Mouse (Mus musculus) adipose tissue, adult 10 weeks (tissue): ENCODE results near the gene Zfp219. TPM values are rescaled to one million over a fixed set of nuclear protein-coding genes. Genes with fewer than 3 reads are reported as not detected.

Experiments used
- polyA plus RNA-seq: library from polyadenylated mRNA; stranded (reverse); fragments of 350-450 nt; fragmentation: Illumina TruSeq; extraction: RNeasy Lipid Tissue Mini Kit (QIAGEN cat#74804); gene quantifications from one replicate; pipeline ENCODE4 v1.2.3, GENCODE M21; 2014; ENCODE audit warnings: low read depth, low replicate concordance

Zfp219 gene
- polyA plus RNA-seq: 41.8 TPM

GRCm38 (mm10) chr14:52020486-52021137 lies at the start of gene Zfp219:
TSS of gene Zfp219 (minus strand) at chr14:52020733.

DNA sequence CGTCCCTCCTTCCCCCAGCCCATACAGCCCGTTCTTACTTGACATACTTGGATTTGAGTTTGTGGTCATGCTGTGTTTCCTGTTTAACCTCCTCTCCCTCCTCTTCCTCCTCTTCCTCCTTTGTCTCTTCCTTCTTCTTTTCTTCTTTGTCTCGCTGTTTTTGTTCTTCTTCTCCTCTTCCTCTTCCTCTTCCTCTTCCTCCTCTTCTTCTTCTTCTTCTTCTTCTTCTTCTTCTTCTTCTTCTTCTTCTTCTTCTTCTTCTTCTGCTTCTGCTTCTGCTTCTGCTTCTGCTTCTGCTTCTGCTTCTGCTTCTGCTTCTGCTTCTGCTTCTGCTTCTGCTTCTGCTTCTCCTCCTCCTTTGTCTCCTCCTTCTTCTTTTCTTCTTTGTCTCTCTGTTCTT lies 21.8 kb upstream of the Zfp219 start, which contains the start of gene Olfr221:
Olfr221 (minus strand) TSS at position 101 of the 400 bp plus-strand sequence.

DNA sequence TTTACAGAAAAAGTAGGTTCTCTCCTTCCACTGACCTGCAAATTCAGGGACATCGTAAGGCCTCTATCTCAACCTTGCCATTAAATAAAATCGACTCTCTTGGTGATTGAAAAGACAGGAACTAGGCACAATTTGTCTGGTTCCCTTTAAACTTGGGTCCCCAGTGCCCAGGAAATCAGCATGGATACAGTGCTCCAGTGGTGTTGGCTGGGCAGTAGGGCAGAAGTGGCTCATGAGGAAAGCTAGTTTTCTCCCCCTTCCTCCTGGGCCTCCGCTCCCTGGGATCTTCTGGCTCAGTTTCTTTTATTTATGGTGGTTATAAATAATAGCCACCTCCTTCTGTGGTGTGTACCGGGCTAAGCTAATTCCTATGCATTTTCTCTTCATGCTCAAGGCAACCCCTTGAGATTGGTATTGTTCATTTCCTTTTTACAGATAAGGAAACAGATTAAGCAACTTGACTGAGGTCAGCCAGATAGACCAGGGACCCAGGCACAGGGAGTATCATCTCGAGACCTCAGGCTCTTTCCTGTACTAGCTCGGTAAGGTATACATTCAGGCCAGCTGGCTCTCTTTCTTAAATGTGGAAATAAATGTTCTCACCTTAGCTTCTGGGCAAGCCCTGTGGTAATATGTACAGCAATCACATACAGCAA lies 5.0 kb downstream of the Zfp219 start, which contains the start of gene Tmem253:
Tmem253 (plus strand) TSS at position 214 of the 656 bp plus-strand sequence.

DNA sequence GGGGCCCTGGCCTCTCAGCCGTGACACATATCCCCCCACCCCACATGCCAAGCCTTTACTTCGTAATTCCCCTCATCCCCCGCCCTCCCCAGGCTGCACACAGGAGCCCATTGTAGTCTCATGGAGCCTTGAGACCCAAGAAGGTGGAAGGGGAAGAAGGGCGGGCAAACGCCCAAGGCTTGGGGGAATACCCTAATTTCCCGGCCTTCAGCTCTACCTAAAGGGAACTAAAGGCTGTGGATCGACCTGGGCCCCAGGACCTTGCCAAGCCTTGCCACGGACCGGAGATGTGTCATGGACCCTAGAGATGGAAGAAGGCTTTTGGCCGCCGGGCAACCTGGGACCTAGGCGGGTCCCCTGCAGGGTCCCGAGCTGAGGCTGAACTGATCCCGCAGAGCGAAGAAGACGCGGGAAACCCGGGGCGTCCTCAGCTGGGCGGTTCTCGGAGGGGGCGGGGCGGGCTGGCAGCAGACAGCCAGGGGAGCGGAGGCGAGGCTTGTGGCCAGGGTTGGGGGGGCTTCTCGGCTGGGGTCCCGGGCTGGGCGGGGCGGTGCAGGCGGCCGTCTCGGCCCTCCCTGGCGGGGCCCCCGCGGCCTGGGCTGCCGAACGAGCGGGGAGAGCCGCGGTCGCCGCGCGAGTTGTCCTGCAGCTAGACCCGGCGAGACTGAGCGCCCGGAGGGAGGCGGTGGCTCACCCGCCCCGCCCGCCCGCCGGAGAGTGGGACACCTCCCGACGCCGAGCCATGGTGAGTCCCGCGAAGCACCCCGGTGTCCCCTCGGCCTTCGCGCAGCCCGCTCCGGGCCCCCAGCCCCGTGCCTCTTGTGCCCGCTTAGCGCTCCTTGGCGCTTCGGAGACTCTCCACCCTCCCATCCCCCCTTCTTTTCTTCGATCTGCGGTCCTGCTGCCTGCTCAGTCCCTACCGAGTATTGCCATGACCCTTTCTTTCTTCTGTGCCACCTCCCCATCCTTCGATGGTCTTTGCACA lies 36.0 kb downstream of the Zfp219 start, which contains the start of gene Arhgef40:
Arhgef40 (plus strand) TSS at position 473 of the 985 bp plus-strand sequence.

Other genes with a start within 250 kb of the Zfp219 start
- gene Ang4, start 247.1 kb downstream of the Zfp219 start, polyA plus RNA-seq: not detected
- not detected for gene AY358078, start 220.7 kb downstream of the Zfp219 start, polyA plus RNA-seq
- gene Ear6, start 167.0 kb downstream of the Zfp219 start, polyA plus RNA-seq: not detected
- gene Mettl17, start 135.9 kb downstream of the Zfp219 start, polyA plus RNA-seq: 20.3 TPM
- 0.77 TPM for gene Slc39a2, start 127.8 kb downstream of the Zfp219 start, polyA plus RNA-seq
- gene Ndrg2, start 106.6 kb downstream of the Zfp219 start, polyA plus RNA-seq: 209 TPM
- gene Tppp2, start 102.3 kb downstream of the Zfp219 start, polyA plus RNA-seq: 21.8 TPM
- gene Rnase13, start 98.0 kb downstream of the Zfp219 start, polyA plus RNA-seq: 287 TPM
- 99.4 TPM for gene Arhgef40, start 36.0 kb downstream of the Zfp219 start, polyA plus RNA-seq
- 0.73 TPM for gene Tmem253, start 5.1 kb downstream of the Zfp219 start, polyA plus RNA-seq
- gene Olfr221, start 21.7 kb upstream of the Zfp219 start, polyA plus RNA-seq: not detected
- gene Hnrnpc, start 83.3 kb upstream of the Zfp219 start, polyA plus RNA-seq: 150 TPM
- gene Rpgrip1, start 90.0 kb upstream of the Zfp219 start, polyA plus RNA-seq: 10.8 TPM
- gene Supt16, start 176.7 kb upstream of the Zfp219 start, polyA plus RNA-seq: 29.6 TPM
- gene Chd8, start 237.0 kb upstream of the Zfp219 start, polyA plus RNA-seq: 49.0 TPM